Mouse (Mus musculus): Measurements from ENCODE around the gene Foxn4. TPM values are rescaled to one million over a fixed set of nuclear protein-coding genes. Genes with fewer than 3 reads are reported as not detected.

The Foxn4 gene
- polyA plus RNA-seq, 2 experiments, result 0.09 TPM; not detected in 1

DNA sequence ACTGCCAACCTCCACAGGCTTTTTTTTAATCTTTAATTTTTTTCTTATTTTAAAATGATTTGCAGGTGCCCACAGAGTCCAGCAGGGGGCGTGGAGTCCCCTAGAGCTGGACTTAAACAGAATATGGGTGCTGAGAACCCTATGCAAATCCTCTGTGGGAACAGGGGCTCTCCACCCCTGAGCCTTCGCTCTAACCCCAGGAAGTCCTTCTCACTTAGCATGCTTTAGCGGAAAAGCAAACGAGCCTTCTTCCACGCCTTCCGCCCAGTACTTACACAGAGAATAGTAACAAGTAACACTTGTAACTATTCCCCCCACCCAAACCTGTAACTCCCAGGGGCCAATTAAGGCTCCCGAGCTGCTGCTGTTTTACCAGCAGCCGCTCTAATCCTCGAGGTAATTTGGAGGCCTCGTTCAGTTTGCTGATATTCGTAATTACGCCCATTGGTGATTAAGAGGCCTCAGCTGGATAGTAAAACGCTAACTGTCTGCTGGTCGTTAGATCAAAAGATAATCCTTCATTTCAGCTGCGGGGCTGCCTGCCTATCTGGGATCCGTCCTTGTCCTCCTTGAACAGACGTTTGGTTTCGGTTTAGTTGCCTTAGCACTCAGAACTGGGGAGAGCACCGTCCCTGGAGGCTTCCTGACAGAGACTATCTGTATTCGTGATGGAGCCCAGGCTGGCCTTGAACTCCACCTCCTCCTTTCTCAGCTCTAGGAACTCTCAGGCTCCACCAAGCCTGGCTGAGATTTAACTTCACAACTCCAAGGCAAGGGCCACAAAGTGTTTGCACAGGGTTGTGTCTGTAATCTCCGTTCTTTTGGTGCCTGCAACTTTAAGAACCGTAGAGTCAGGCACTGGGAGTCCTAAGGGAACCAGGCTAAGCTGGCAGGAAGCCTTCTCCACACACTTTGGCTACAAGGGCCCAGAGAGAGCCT is 23.4 kb upstream of the Foxn4 start:
- WGBS, result 14% methylated on average over 22 of the region's 22 CpGs
- H3K27ac ChIP-seq (replicated peaks; ENCODE audit: low read depth, low read length), result no peak overlapping the region
- no peaks in the 10 kb centered on the region for H3K9me3 ChIP-seq (ENCODE audit: control insufficient read depth, low read length)
- no peaks in the 10 kb centered on the region for H3K27me3 ChIP-seq (ENCODE audit: control insufficient read depth, insufficient read depth, low read length)
- TF ChIP-seq POLR2A (IDR thresholded peaks at IDR 0.05; ENCODE audit: borderline replicate concordance, extremely low read depth, insufficient read depth, insufficient read length), result no peak
- DNase-seq (ENCODE audit: low spot score) (no peak), ATAC-seq (ENCODE audit: low FRiP score, low read depth) (no peak)
- H3K4me1 ChIP-seq (ENCODE audit: control insufficient read depth, insufficient read depth, low read length), result peaks cover 3% of the 10 kb centered on the region; the same call in 1 of the 2 replicates
- H3K4me3 ChIP-seq (replicated peaks; ENCODE audit: low read length), result no peak overlapping the region
- H3K9ac ChIP-seq (ENCODE audit: low read depth, low read length, severe bottlenecking), result no peak overlapping the region
- no peaks in the 10 kb centered on the region for H3K36me3 ChIP-seq (ENCODE audit: control insufficient read depth, insufficient read depth, low read length)
- 0 out of 2 replicates have a peak overlapping the region, but pooled peaks have one; percentile 0 for H3K4me2 ChIP-seq (replicated peaks; ENCODE audit: low read depth, low read length, severe bottlenecking)

DNA sequence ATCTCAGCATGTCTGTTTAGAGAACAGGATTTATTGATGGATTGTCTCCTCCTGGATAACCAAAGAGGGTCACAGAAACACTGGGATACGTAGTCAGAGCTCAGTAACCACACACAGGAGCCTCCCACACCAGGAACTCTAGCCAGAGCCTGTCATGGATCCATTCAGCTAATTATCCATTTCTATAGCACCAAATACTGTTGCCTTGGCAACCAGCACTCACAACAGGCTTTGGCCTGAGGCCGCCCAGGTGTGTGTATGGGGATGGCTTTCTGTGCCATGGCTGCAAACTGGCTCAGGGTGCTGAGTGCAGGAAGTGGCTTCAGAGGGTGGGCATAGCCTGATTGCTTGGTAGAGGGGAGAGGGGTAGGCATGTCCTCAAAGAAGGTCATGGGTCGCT is 16.4 kb upstream of the Foxn4 start:
- no peak overlapping the region for H3K4me3 ChIP-seq (replicated peaks; ENCODE audit: low read length)
- no peak for TF ChIP-seq POLR2A (IDR thresholded peaks at IDR 0.05; ENCODE audit: borderline replicate concordance, extremely low read depth, insufficient read depth, insufficient read length)
- no peaks in the 10 kb centered on the region for H3K36me3 ChIP-seq (ENCODE audit: control insufficient read depth, insufficient read depth, low read length)
- H3K4me2 ChIP-seq (replicated peaks; ENCODE audit: low read depth, low read length, severe bottlenecking), result no peak overlapping the region
- H3K27me3 ChIP-seq (ENCODE audit: control insufficient read depth, insufficient read depth, low read length), result no peaks in the 10 kb centered on the region
- no peak overlapping the region for H3K27ac ChIP-seq (replicated peaks; ENCODE audit: low read depth, low read length)
- no peaks in the 10 kb centered on the region for H3K4me1 ChIP-seq (ENCODE audit: control insufficient read depth, insufficient read depth, low read length)
- ATAC-seq (ENCODE audit: low FRiP score, low read depth) (no peak), DNase-seq (ENCODE audit: low spot score) (no peak)
- H3K9me3 ChIP-seq (ENCODE audit: control insufficient read depth, low read length), result no peaks in the 10 kb centered on the region
- 61% methylated on average over 3 of the region's 3 CpGs for WGBS
- no peak overlapping the region for H3K9ac ChIP-seq (ENCODE audit: low read depth, low read length, severe bottlenecking)

DNA sequence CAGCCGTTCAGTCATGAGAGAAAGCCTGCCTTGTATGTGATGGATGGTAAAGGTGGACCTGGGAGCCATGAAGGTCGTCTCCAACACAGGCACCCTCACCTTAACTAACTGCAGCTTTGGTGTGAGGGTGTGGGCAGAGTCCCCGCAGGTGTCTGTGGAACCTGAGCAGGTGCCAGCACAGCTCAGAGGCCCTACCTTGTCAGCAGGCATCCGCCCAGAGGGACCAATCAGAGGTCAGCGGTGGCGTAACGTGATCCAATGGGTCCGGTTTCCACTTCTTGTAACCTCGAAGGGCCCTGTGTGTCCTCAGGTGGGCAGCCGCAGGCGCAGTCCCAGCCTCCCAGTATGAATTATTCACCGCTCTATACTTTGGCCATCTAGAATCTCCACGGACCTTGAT is 15.3 kb upstream of the Foxn4 start, which contains the start of gene Myo1h:
TSS of gene Myo1h (plus strand) at position 293 of the 400 bp plus-strand sequence.
- no peak for DNase-seq (ENCODE audit: low spot score)
- no peak for ATAC-seq (ENCODE audit: low FRiP score, low read depth)
- no peak within 1 kb of the TSS for H3K27ac ChIP-seq (replicated peaks; ENCODE audit: low read depth, low read length)
- H3K4me2 ChIP-seq (replicated peaks; ENCODE audit: low read depth, low read length, severe bottlenecking), result no peak within 1 kb of the TSS
- no peaks in the 10 kb centered on the region for H3K36me3 ChIP-seq (ENCODE audit: control insufficient read depth, insufficient read depth, low read length)
- H3K4me1 ChIP-seq (ENCODE audit: control insufficient read depth, insufficient read depth, low read length), result no peaks in the 10 kb centered on the region
- no peak for TF ChIP-seq POLR2A (IDR thresholded peaks at IDR 0.05; ENCODE audit: borderline replicate concordance, extremely low read depth, insufficient read depth, insufficient read length)
- no peaks in the 10 kb centered on the region for H3K27me3 ChIP-seq (ENCODE audit: control insufficient read depth, insufficient read depth, low read length)
- WGBS, result 34% methylated on average over 13 of the region's 13 CpGs
- no peaks in the 10 kb centered on the region for H3K9me3 ChIP-seq (ENCODE audit: control insufficient read depth, low read length)
- H3K4me3 ChIP-seq (replicated peaks; ENCODE audit: low read length), result no peak within 1 kb of the TSS
- no peak within 1 kb of the TSS for H3K9ac ChIP-seq (ENCODE audit: low read depth, low read length, severe bottlenecking)

GRCm38 (mm10) chr5:114288396-114288795 is 14.8 kb upstream of the Foxn4 start:
- no peak overlapping the region for H3K4me2 ChIP-seq (replicated peaks; ENCODE audit: low read depth, low read length, severe bottlenecking)
- no peaks in the 10 kb centered on the region for H3K27me3 ChIP-seq (ENCODE audit: control insufficient read depth, insufficient read depth, low read length)
- H3K4me1 ChIP-seq (ENCODE audit: control insufficient read depth, insufficient read depth, low read length), result no peaks in the 10 kb centered on the region
- no peaks in the 10 kb centered on the region for H3K36me3 ChIP-seq (ENCODE audit: control insufficient read depth, insufficient read depth, low read length)
- no peak for ATAC-seq (ENCODE audit: low FRiP score, low read depth)
- no peak for DNase-seq (ENCODE audit: low spot score)
- H3K9ac ChIP-seq (ENCODE audit: low read depth, low read length, severe bottlenecking), result no peak overlapping the region
- H3K9me3 ChIP-seq (ENCODE audit: control insufficient read depth, low read length), result no peaks in the 10 kb centered on the region
- 82% methylated on average over 5 of the region's 5 CpGs for WGBS
- no peak overlapping the region for H3K4me3 ChIP-seq (replicated peaks; ENCODE audit: low read length)
- no peak for TF ChIP-seq POLR2A (IDR thresholded peaks at IDR 0.05; ENCODE audit: borderline replicate concordance, extremely low read depth, insufficient read depth, insufficient read length)
- no peak overlapping the region for H3K27ac ChIP-seq (replicated peaks; ENCODE audit: low read depth, low read length)

- H3K27ac ChIP-seq (replicated peaks; ENCODE audit: low read depth, low read length), result no peak overlapping the region
- no peaks in the 10 kb centered on the region for H3K4me1 ChIP-seq (ENCODE audit: control insufficient read depth, insufficient read depth, low read length)
- H3K36me3 ChIP-seq (ENCODE audit: control insufficient read depth, insufficient read depth, low read length), result no peaks in the 10 kb centered on the region
- no peak overlapping the region for H3K9ac ChIP-seq (ENCODE audit: low read depth, low read length, severe bottlenecking)
- H3K4me2 ChIP-seq (replicated peaks; ENCODE audit: low read depth, low read length, severe bottlenecking), result no peak overlapping the region
- DNase-seq (ENCODE audit: low spot score), result no peak
- no peak overlapping the region for H3K4me3 ChIP-seq (replicated peaks; ENCODE audit: low read length)
- no peaks in the 10 kb centered on the region for H3K27me3 ChIP-seq (ENCODE audit: control insufficient read depth, insufficient read depth, low read length)
- no peaks in the 10 kb centered on the region for H3K9me3 ChIP-seq (ENCODE audit: control insufficient read depth, low read length)
- no peak for ATAC-seq (ENCODE audit: low FRiP score, low read depth)
- no peak for TF ChIP-seq POLR2A (IDR thresholded peaks at IDR 0.05; ENCODE audit: borderline replicate concordance, extremely low read depth, insufficient read depth, insufficient read length)
- WGBS, result 80% methylated on average over 16 of the region's 16 CpGs
Measured at GRCm38 (mm10) chr5:114286872-114287571, 13.4 kb upstream of the Foxn4 start.
